Mouse (Mus musculus): ENCODE data around the gene Crtac1.

Gene Crtac1

GRCm38 (mm10) chr19:42284178-42284577 lies 147.4 kb downstream of the Crtac1 start:
- no peak for DNase-seq (ENCODE audit: low read depth, low spot score)

DNA sequence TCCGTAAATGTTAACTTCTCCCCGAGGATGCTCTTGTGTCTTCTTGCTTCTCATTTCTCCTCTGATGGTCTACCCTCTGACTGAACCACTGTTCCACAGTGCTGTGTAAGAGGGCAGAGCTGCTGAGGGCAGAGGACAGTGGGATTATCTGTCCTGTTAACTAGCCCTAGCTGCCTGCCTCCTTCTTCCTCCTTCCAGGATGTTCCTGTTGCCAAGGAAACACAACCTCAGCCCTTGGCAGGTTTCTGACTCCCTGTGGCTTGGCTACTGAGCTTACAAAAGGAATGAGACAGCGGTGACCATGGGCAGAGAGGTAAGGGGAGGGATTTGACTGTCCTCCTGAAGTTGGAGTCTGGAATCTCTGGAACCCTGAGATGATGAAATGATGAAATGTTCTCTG lies 152.0 kb downstream of the Crtac1 start:
- DNase-seq (ENCODE audit: low read depth, low spot score) = no peak

- no peak for DNase-seq (ENCODE audit: low read depth, low spot score)
Measured at GRCm38 (mm10) chr19:42278461-42278860, 153.1 kb downstream of the Crtac1 start.

- no peak for DNase-seq (ENCODE audit: low read depth, low spot score)
Measured at GRCm38 (mm10) chr19:42277288-42277687, 154.3 kb downstream of the Crtac1 start.

DNA sequence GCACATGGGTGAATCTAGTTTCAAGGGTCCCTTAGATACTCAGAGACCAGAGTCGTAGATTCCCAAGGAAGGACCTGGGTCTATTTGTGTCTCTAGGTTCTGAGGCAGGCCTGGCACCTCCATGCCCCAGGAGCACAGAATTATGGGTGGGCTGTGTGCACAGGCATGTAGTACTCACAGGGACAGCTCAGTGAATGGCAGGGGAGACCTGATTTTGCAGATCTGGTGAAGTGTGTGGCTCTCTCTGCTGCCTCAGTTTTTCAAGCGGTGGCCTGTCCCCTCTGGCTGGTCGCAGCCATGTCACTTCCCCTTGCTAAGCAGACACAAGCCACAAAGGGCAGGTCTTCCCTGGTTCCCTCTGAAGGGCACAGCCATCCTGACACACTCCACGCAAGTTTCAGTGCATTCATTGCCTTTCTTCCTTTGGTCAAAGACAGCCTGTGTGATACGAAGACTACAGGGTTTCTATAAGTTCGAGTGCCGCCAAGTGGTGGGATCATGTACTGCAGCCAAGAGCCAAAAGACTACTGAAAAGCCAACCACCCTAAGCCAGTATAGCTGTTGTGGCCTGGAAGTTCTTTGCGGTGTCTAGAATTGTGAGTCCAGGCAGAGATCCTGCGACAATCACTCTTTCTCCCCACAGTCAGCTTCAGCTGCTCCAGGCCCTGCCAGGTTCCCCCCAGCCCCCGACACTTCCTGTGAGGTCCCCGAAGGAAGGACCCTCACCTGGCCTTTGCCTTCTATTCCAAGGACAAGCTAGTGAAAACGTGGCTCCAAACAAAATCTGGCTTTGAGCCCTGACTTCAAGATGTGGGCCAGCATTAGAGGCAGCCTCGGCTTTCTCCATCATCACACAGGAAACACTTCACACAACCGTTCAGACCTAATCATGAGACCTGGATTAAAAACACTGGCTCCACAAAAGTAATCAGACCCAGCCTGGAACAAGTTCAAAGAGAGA lies 159.3 kb downstream of the Crtac1 start:
- peak; percentile 74 for DNase-seq (ENCODE audit: low read depth, low spot score)

DNA sequence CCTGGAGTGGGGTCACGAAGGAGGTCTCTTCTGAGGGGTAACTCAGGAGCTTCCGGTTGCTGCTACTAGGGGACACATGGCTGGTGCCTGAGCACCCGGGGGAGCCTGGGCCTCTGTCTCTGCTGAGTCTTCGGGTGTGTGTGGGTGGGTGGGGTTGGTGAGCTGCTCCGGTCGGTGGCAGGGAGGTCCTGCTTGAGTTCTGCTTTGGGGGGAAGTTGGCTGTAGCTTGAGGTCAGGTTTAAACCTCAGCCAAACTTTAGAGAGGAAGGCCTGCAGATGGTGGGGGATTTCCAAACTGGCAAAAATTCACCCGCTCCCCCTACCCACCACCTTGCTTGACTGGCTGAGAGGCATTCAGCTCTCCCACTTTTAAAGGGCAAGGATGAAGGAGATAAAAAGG lies 160.4 kb downstream of the Crtac1 start:
- DNase-seq (ENCODE audit: low read depth, low spot score) = no peak

DNA sequence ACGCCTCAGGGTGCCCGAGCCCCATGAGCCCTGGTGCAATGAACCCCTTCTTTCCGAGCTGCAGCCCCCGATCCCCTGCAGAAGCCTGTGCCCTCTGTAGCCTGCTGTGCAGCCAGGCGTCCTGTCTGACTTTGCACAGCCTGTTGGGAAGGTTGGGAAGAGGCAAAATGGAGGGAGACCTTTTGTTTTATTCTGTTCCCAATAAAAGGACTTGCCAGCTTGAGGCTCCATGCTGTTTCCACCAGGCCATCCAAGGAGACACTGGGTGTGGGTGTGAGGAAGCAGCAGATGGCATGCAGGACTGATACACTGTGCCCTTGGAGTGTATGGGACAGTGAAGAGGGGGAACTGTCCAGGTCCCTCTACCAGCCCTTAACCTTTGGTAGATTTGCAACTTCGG lies 161.5 kb downstream of the Crtac1 start:
- no peak for DNase-seq (ENCODE audit: low read depth, low spot score)

- no peak for DNase-seq (ENCODE audit: low read depth, low spot score)
Measured at GRCm38 (mm10) chr19:42268337-42268736, 163.2 kb downstream of the Crtac1 start.

GRCm38 (mm10) chr19:42263524-42263923 lies 168.1 kb downstream of the Crtac1 start:
- DNase-seq (ENCODE audit: low read depth, low spot score) = no peak

DNA sequence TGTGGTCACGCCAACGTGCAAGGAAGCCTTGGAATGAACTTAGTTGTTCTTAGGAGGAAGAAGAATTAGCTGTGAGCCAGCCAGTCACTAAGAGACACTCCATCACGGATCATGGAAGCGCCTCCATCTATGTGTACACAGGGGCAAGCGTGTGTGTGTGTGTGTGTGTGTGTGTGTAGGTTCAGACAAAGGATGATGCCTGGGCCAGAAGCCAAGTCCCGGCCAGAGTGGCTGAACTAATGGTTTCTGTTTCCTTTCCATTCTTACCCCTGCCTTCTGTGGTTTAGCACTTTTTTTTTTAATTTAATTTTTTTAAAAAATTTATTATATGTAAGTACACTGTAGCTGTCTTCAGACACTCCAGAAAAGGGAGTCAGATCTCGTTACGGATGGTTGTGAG lies 171.1 kb downstream of the Crtac1 start:
- DNase-seq (ENCODE audit: low read depth, low spot score) = no peak

DNA sequence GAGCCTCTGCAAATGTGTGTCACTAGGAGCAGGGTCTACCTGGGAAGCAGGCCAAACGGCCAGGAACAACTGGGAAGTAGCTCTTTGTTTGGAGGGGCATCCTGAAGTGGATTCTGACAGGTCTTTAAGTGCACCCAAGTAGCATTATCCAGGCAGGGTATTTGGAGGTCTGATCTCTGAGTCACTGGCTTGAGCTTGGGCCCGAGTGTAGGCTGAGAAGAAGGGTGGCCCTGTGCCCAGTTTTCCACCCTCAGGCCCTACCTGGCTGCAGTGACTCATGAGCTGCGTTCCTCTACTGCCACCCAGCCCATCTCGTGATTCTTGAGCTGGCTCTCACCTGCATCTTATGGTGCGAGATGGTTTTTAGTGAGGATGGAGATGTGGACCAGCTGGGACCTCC lies 173.0 kb downstream of the Crtac1 start:
- DNase-seq (ENCODE audit: low read depth, low spot score) = no peak

GRCm38 (mm10) chr19:42258031-42258430 lies 173.6 kb downstream of the Crtac1 start:
- DNase-seq (ENCODE audit: low read depth, low spot score) = no peak

- DNase-seq (ENCODE audit: low read depth, low spot score) = no peak
Measured at GRCm38 (mm10) chr19:42257241-42257635, 174.3 kb downstream of the Crtac1 start.

- DNase-seq (ENCODE audit: low read depth, low spot score) = no peak
Measured at GRCm38 (mm10) chr19:42256611-42257240, 174.9 kb downstream of the Crtac1 start.

- peak; percentile 41 for DNase-seq (ENCODE audit: low read depth, low spot score)
Measured at GRCm38 (mm10) chr19:42255784-42256610, 175.6 kb downstream of the Crtac1 start.

GRCm38 (mm10) chr19:42255438-42255783 lies 176.2 kb downstream of the Crtac1 start:
- peak; percentile 14 for DNase-seq (ENCODE audit: low read depth, low spot score)

DNA sequence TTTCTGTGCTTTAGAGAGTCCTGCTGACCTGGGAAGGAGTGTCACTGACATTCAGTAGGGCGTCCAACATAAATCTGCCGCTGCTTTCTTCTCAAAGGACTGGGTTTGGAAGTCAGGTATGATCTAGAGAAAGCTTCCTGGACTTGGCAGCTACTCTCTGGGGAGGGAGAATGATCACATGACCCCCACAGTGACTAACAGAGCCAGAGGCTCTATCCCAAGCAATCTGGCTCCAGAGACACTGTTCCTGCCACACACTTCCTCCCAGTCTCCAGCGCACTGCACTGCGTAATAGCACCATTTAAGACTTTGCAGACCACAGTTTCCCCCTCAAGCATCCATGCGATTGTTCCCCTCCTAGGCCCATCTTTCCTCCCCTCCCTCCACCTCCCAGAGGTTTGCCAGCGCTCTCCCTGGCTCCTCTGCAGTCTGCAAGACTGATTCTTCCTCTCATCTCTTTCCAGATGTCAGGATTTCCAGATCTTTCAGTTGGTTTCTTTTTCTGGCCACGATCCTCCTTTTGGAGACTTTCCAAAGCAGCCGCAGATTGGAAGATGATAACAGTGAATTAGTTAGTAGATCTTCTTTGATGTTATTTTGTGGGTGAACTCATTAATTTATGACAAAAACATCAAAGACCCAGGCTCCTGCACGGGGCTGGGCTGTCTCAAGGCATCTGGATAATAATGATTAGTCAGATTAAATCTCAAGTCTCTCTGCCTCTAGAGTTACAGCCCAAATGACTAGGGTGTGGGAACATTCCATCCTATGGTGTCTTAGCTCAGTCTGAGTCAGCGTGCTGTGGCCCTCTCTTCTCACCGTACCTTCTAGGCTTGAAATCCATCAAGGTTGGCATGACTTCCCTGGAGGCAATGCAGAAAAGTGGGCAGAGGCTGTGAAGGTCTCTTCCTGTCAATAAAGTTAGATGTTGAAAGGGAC lies 181.3 kb downstream of the Crtac1 start:
- no peak for DNase-seq (ENCODE audit: low read depth, low spot score)

GRCm38 (mm10) chr19:42247519-42247918 lies 184.1 kb downstream of the Crtac1 start, which contains the start of gene Golga7b:
Gene Golga7b, plus strand, starts transcription at chr19:42247574.
- no peak for DNase-seq (ENCODE audit: low read depth, low spot score)

GRCm38 (mm10) chr19:42246626-42247025 lies 185.0 kb downstream of the Crtac1 start:
- no peak for DNase-seq (ENCODE audit: low read depth, low spot score)

DNA sequence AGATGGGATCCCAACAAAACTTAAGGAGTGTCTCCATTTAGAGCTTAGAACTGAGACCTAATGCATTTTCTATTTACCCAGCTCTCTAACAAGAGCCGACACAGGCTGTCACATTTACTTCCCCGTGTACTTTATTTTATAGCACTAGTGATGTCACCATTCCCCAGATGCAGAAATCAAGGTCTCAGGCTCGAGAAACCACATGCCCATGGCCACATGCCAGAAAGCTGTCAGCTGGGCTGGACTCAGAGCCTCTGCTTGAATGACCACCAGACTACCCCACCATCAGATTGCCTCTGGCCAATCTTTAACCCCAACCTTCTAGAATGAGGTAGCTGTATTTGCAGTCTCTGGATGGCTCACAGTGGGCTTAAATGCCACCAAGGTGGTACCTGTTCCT lies 188.2 kb downstream of the Crtac1 start:
- no peak for DNase-seq (ENCODE audit: low read depth, low spot score)

DNA sequence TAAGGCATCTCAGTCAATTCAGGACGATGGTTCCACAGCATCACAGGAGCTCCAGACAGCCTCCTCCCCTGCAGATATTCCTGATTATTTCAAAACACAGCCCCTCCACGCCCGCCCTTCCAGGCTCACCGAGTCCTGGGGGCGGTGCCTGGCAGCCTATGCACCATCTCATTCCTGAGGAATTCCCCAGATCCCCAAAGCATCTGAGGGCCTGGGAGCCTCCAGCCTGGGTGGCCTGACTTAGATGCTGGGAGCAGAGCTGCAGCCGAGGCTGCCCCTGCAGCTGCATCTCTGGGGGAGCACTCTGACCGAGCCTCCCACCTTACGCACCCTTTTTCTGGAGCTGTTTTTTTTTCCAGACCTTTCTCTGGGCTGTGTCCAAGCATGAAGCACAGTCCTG lies 190.7 kb downstream of the Crtac1 start:
- DNase-seq (ENCODE audit: low read depth, low spot score) = no peak

All from retina, postnatal 7 days (tissue).